Mouse (Mus musculus) midbrain, embryonic 13.5 days (tissue): ENCODE measurements around the gene Fnip2. TPM values are rescaled to one million over a fixed set of nuclear protein-coding genes. Genes with fewer than 3 reads are reported as not detected.

Experiments
- ATAC-seq: fragments of 200-750 bp; cut with Nextera tagmentation; 2 replicates; pipeline ENCODE4 v1.8.0; 2017; ENCODE audit warnings: mild to moderate bottlenecking, moderate TSS enrichment, moderate library complexity
- H3K27ac ChIP-seq: fragments of 300-500 bp; sonication (generic); 2 replicates; pipeline ENCODE4 v1.5.1; 2015; ENCODE audit warnings: inconsistent platforms, mild to moderate bottlenecking, moderate library complexity
- H3K27me3 ChIP-seq: fragments of 300-500 bp; sonication (generic); 2 replicates; pipeline ENCODE4 v1.6.1; 2015; ENCODE audit warnings: mild to moderate bottlenecking, inconsistent platforms
- H3K36me3 ChIP-seq: fragments of 300-500 bp; sonication (generic); 2 replicates; pipeline ENCODE4 v1.6.1; 2015; ENCODE audit warnings: mild to moderate bottlenecking, inconsistent platforms
- H3K4me1 ChIP-seq: fragments of 300-500 bp; sonication (generic); replicated peaks from 2 replicates; pipeline ENCODE4 v1.6.1; 2015; ENCODE audit warnings: inconsistent platforms
- H3K4me2 ChIP-seq: fragments of 300-500 bp; sonication (generic); replicated peaks from 2 replicates; pipeline ENCODE4 v1.6.1; 2015; ENCODE audit warnings: moderate library complexity, mild to moderate bottlenecking, inconsistent platforms
- H3K4me3 ChIP-seq: fragments of 300-500 bp; sonication (generic); replicated peaks from 2 replicates; pipeline ENCODE4 v1.5.1; 2015; ENCODE audit warnings: mild to moderate bottlenecking, inconsistent platforms
- H3K9ac ChIP-seq: fragments of 300-500 bp; sonication (generic); replicated peaks from 2 replicates; pipeline ENCODE4 v1.6.1; 2015; ENCODE audit warnings: mild to moderate bottlenecking, inconsistent platforms
- H3K9me3 ChIP-seq: fragments of 300-500 bp; sonication (generic); 2 replicates; pipeline ENCODE4 v1.6.1; 2016; ENCODE audit warnings: mild to moderate bottlenecking, inconsistent platforms
- WGBS: fragments of 180-500 bp; shearing (Covaris S2); methylation state at CpG from one replicate; pipeline ENCODE4 v1.1.7; 2015; 5-methylcytosine and 5-hydroxymethylcytosine counted together
- polyA plus RNA-seq: library from polyadenylated mRNA; unstranded; fragments of >200 nt; fragmentation: Nextera tagmentation; extraction: Ambion mirVana; gene quantifications from 2 replicates; pipeline ENCODE4 v1.2.1, GENCODE M21; 2015

Gene Fnip2
- polyA plus RNA-seq, 1 experiment from 2014 or later = 6.1 TPM

DNA sequence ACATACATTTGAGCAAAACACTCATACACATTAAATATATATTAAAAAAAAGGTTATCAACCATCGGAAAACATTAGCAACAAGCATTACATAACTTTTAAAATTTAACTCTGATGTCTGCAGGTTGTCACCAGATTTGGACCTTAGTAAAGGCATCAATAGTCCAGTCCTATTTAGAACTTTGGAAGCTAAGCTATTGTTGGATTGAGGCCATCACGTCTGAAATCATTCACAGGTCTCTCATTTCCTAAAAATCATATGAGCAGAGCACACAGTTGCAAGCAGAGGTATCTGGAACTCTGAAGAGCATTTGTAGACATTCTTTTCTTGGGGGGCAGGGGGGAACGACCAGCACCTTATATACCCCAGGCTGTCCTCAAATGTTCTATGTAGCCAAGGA lies 28.5 kb downstream of the Fnip2 start:
- no peak overlapping the region for H3K4me3 ChIP-seq
- H3K9ac ChIP-seq = no peak overlapping the region
- H3K27me3 ChIP-seq = no peaks in the 10 kb centered on the region
- H3K4me2 ChIP-seq = no peak overlapping the region
- 0 out of 2 replicates have a peak, but pooled peaks cover 3% of the 10 kb centered on the region for H3K36me3 ChIP-seq
- 92% methylated on average over 3 of the region's 3 CpGs for WGBS
- no peaks in the 10 kb centered on the region for H3K9me3 ChIP-seq
- H3K27ac ChIP-seq = no peak overlapping the region
- ATAC-seq = no peak
- no peaks in the 10 kb centered on the region for H3K4me1 ChIP-seq

DNA sequence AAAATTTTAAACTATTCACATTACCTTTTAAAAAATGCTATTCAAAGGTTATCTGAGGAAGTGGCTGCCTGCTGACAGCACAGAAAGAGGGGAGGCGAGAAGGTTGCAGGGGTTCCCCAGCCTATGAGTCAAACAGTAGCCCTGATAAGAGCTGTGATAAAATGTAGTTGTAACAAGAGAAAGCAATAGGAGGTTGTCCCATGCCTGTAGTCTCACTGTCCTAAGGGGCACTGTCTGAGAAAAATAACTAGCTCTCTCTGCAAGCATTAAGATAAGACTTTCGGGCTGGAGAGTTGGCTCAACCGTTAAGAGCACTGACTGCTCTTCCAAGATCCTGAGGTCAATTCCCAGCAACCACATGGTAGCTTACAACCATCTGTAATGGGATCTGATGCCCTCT lies 29.3 kb downstream of the Fnip2 start:
- H3K4me1 ChIP-seq = no peaks in the 10 kb centered on the region
- WGBS = 93% methylated on average over 3 of the region's 3 CpGs
- no peak for ATAC-seq

DNA sequence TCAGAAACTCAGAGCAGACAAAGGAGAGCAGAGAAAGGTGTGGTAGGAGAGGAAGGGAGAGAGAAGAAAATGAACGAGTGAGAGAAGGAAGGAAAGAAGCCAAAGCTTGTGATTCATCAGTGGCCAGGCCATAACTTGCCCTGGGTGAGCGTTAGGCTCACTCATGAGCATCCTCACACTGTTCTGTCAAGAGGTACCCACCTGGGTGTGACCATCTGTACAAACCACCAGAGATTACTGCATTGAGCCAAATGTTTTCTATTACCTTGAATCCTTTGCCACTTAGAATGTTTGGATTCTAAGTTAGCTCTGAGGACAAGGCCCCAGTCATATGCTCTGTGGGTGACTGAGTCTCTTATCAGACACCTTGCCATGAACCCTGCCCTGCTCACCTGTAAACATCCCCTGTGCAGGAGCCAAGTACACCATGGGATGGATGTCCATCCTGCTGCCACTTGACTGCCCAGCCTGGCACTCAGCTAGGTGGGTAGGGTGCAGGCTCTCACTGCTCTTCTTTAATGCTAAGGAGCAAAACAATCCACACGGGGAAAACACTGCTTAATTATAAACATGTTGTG lies 29.9 kb downstream of the Fnip2 start:
- no peaks in the 10 kb centered on the region for H3K9me3 ChIP-seq
- no peaks in the 10 kb centered on the region for H3K36me3 ChIP-seq
- no peak overlapping the region for H3K9ac ChIP-seq
- H3K27ac ChIP-seq = no peak overlapping the region
- H3K4me3 ChIP-seq = no peak overlapping the region
- H3K4me1 ChIP-seq = no peaks in the 10 kb centered on the region
- WGBS = 91% methylated on average over 3 of the region's 3 CpGs
- ATAC-seq = no peak
- no peak overlapping the region for H3K4me2 ChIP-seq
- no peaks in the 10 kb centered on the region for H3K27me3 ChIP-seq

More for the DNA sequence above, 29.3 kb downstream of the Fnip2 start:
- Histone ChIP-seq H3K9ac (no peak overlapping the region), H3K27ac (no peak overlapping the region), H3K36me3 (no peaks in the 10 kb centered on the region), H3K4me2 (no peak overlapping the region), H3K4me3 (no peak overlapping the region), H3K9me3 (no peaks in the 10 kb centered on the region), H3K27me3 (no peaks in the 10 kb centered on the region)

DNA sequence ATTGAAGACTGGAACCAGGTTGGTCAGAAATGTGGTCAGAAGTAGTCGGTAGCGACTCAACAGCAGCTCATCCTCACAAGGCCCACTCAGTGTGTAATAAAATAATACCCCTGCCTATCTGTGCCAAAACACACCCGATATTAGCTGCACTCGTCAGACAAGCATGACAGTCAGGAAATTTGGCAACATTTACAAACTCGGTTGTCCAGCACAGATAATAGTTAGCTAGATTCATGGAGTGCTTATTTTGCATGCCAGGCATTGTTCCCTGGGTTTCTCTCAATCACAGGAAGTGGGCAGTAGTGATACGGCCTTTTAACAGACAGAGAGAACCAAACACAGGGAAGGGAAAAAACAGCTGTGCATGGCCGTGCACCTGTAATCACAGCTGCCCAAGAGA lies 30.6 kb downstream of the Fnip2 start:
- H3K4me2 ChIP-seq = no peak overlapping the region

DNA sequence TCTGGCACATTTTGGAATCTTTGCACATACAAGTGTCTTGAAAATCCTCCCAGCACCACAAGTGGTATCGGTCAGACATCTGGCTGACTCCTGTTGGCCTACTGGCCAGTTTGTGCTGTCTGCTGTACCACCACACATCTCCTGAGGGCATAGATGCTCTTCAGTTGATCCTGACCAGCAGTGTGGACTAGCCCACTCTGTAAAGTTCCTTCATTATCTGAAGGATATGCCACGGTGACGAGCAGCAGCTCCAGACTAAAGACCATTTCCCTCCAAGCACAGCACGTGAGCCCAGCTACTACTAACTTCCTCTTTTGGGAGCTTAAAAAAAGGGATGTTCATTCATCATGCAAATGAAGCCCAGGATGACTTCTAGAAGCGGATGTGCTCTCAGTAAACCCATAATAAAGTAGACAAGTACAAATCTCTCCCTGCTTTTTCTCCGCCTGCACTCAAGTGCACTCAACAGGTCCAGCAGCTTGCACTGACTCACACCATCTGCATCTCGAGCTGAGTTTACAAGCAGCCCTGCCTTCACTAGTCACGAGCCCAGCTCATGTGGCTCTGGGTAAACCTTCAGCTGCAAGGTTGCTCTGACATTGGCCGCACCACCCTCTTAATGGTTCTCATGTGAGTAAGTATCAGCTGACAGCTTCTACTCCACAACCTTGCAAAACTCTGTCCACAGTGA lies 35.9 kb downstream of the Fnip2 start:
- H3K9ac ChIP-seq = no peak overlapping the region
- ATAC-seq = no peak
- no peak overlapping the region for H3K27ac ChIP-seq
- no peaks in the 10 kb centered on the region for H3K36me3 ChIP-seq
- WGBS = 86% methylated on average over 9 of the region's 9 CpGs
- no peaks in the 10 kb centered on the region; the same call in 1 of the 2 replicates for H3K4me1 ChIP-seq
- H3K4me2 ChIP-seq = no peak overlapping the region
- no peaks in the 10 kb centered on the region for H3K27me3 ChIP-seq
- no peak overlapping the region for H3K4me3 ChIP-seq
- no peaks in the 10 kb centered on the region for H3K9me3 ChIP-seq

More for the DNA sequence above, 30.6 kb downstream of the Fnip2 start:
- H3K4me1 ChIP-seq = no peaks in the 10 kb centered on the region
- WGBS = 89% methylated on average over 7 of the region's 7 CpGs
- H3K9ac ChIP-seq = no peak overlapping the region
- H3K27me3 ChIP-seq = no peaks in the 10 kb centered on the region
- H3K36me3 ChIP-seq = no peaks in the 10 kb centered on the region
- no peak overlapping the region for H3K4me3 ChIP-seq
- no peak for ATAC-seq
- no peak overlapping the region for H3K27ac ChIP-seq
- no peaks in the 10 kb centered on the region for H3K9me3 ChIP-seq

DNA sequence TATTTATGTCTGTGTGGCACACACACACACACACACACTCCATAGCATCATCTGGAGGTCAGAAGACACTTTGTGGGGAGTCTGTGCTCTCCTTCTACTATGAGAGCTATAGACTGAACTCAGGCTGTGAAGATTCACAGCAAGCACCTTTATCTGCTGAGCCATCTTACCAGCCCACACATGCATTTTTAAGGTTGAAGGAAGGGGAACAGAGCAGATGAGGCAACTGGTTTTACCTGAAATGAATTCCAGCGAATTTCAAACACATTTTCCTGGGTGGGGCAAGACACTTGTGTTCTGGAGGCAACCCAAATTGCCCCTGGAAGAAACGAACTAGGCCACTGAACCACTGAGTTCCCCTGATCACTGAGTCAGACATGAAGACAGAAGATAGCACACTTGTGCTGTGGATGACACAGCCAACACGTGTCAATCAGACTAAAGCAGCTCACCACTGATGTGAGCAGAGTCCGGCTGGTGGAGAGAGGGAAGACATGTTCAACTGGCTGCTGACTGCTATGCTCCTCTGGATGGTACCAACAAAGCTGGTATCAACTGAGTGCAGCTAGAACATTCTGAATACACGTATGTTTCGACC lies 38.0 kb downstream of the Fnip2 start:
- H3K9ac ChIP-seq = no peak overlapping the region
- no peaks in the 10 kb centered on the region for H3K9me3 ChIP-seq
- no peak for ATAC-seq
- H3K27me3 ChIP-seq = no peaks in the 10 kb centered on the region
- H3K4me2 ChIP-seq = no peak overlapping the region
- no peak overlapping the region for H3K27ac ChIP-seq
- WGBS = 88% methylated on average over 6 of the region's 6 CpGs
- no peak overlapping the region for H3K4me3 ChIP-seq
- H3K4me1 ChIP-seq = no peaks in the 10 kb centered on the region; the same call in 1 of the 2 replicates
- H3K36me3 ChIP-seq = no peaks in the 10 kb centered on the region

DNA sequence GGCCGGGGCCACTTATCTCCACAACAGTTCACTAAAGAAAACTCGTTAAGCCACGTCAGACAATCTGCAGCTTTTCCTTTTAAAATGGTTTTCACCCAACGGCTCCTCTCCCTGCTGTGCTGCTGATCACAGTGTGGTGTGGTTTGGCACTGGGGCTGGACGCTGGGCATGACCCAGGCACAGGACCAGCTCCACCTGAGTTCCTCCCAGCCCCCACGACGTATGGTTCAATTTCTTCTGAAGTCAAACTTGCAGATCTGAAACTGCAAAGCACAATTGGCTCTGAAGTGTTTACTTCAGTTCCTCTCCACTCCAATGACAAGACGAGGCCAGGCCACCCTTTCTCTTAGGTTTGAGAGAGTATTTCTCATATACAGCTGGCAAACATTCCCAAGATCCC lies 39.1 kb downstream of the Fnip2 start:
- ATAC-seq = no peak
- 56% methylated on average over 8 of the region's 8 CpGs for WGBS
- Histone ChIP-seq H3K4me1 (no peaks in the 10 kb centered on the region; the same call in 1 of the 2 replicates), H3K4me3 (no peak overlapping the region), H3K27me3 (no peaks in the 10 kb centered on the region), H3K27ac (no peak overlapping the region), H3K36me3 (no peaks in the 10 kb centered on the region), H3K9ac (no peak overlapping the region), H3K9me3 (no peaks in the 10 kb centered on the region), H3K4me2 (no peak overlapping the region)

DNA sequence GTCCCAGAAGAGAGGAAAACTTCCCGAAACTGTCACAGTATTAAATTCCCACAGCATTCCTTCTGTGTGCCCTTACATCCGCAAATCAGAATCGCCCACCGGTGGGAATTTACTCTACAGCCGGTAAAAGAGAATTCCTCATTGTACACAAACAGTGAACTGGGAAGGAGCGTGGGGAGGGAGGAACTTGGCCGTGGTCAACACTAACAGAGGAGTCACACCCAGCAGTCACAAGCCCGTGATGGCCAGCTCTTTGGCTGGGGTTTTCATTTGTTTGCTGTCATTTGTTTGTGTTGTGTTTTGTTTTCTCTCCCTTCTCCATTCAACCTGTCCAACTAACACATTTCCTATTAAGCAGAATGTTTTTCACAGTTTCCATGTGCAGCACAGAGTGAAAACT lies 39.7 kb downstream of the Fnip2 start:
- no peaks in the 10 kb centered on the region for H3K36me3 ChIP-seq
- H3K4me3 ChIP-seq = no peak overlapping the region
- no peaks in the 10 kb centered on the region for H3K9me3 ChIP-seq
- 77% methylated on average over 8 of the region's 8 CpGs for WGBS
- no peaks in the 10 kb centered on the region; the same call in 1 of the 2 replicates for H3K4me1 ChIP-seq
- H3K4me2 ChIP-seq = no peak overlapping the region
- ATAC-seq = no peak
- H3K27ac ChIP-seq = no peak overlapping the region
- no peaks in the 10 kb centered on the region for H3K27me3 ChIP-seq
- no peak overlapping the region for H3K9ac ChIP-seq

DNA sequence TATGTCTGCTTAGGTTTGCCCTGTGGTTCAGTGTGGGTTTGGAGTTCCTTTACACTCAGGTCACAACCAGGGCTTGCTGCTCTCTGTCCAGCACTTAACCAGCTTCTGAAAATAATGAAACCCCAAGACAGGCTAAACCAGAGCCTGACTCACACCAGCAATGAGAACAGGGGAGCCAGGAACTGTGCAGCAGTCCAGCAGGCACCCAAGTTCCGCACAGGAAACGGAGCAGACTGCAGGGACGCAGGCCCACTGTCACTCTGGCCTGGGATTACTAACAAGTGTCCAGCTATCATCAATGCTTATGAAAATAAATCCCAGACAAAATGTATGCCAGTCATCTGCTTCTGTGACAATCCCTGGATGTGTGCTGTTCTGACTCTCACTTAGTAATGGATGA lies 40.1 kb downstream of the Fnip2 start:
- no peak overlapping the region for H3K4me2 ChIP-seq
- no peak for ATAC-seq
- H3K4me1 ChIP-seq = no peaks in the 10 kb centered on the region; the same call in 1 of the 2 replicates
- no peak overlapping the region for H3K27ac ChIP-seq
- H3K9me3 ChIP-seq = no peaks in the 10 kb centered on the region
- no peak overlapping the region for H3K9ac ChIP-seq
- WGBS = 89% methylated on average over 3 of the region's 3 CpGs
- no peak overlapping the region for H3K4me3 ChIP-seq
- H3K27me3 ChIP-seq = no peaks in the 10 kb centered on the region
- H3K36me3 ChIP-seq = no peaks in the 10 kb centered on the region

DNA sequence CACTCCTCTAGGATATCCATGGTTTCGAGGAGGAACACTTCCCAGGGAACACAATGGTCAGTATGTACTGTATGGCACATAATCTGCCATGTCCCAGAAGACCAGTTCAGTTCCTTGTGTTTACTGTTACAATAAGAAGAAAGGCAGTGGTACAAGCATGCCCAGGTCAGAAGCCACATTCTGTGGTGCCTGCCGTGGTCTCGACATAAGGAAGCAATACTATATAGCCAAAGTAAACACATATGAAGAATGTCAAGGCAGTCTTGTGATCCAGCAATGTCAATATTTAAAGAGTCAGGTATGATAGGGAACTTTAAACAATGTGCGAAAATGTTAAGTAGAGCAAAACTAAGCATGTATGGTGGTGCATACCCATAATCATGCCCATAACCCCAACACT lies 44.2 kb downstream of the Fnip2 start:
- H3K27me3 ChIP-seq = no peaks in the 10 kb centered on the region
- WGBS = 94% methylated on average over 4 of the region's 4 CpGs
- no peaks in the 10 kb centered on the region for H3K36me3 ChIP-seq
- H3K9me3 ChIP-seq = no peaks in the 10 kb centered on the region
- H3K9ac ChIP-seq = no peak overlapping the region
- H3K4me3 ChIP-seq = no peak overlapping the region
- ATAC-seq = no peak
- H3K27ac ChIP-seq = no peak overlapping the region
- peaks cover 18% of the 10 kb centered on the region for H3K4me1 ChIP-seq
- H3K4me2 ChIP-seq = no peak overlapping the region

DNA sequence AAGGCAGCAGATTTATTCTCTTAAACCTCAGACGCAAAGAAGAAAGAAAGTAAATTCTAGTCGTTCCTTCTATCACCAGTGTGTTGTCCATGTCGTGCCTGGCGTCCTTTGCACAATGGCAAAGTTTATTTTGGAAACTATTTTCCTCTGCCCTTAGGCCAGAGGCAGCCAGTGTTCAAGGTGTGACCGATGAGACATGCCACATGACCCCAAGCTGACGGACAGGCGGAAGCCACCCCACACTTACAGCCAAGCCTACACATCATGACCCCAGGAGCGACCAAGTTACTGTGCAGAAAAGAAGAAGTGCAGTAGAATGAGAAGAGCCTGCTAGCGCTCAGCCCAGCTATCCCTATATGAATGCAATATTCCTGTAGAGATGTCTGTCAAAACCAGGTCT lies 47.7 kb downstream of the Fnip2 start:
- Histone ChIP-seq H3K36me3 (no peaks in the 10 kb centered on the region), H3K4me2 (no peak overlapping the region), H3K4me1 (peaks cover 40% of the 10 kb centered on the region), H3K9me3 (no peaks in the 10 kb centered on the region), H3K27me3 (no peaks in the 10 kb centered on the region), H3K4me3 (no peak overlapping the region), H3K9ac (no peak overlapping the region), H3K27ac (0 out of 2 replicates have a peak overlapping the region, but pooled peaks have one; percentile 35)
- no peak for ATAC-seq
- whole genome bisulfite sequencing = 73% methylated on average over 9 of the region's 9 CpGs

DNA sequence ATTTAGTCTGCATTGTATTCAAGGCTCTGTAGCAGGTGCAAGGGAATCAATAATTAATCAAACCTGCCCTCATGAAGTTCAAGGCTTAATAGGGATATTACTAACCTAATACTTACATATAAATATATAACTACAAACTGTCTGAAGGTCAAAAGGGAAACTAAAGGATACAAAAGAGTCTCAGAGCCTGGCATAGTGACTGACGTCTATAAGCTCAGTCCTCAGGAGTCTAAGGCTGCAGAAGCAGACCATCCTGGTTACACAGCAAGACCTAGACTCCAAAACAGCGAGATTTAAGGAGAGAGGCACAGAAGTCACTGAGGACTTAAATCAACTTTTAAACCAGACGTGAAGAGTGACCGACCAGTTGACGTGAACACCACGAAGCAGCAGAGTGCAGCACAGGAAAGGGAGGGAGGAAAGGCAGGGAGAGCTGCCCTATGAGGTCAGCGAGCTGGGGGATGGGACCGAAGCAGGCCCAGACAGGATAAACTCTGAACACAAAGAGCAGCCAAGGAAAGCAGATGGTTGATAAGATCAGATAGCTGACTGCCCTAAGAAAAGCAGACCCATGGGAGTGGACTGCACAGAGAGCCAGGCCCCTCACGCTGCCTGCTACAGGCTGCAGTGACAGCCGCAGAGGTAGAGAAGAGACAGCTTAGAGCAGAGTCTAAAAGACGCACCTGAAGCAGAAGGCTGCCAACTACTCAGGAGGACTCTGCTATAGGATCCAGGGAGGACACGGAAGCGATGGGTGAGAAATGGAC lies 48.7 kb downstream of the Fnip2 start:
- peak; percentile 64 for ATAC-seq
- H3K36me3 ChIP-seq = no peaks in the 10 kb centered on the region
- no peak overlapping the region for H3K4me2 ChIP-seq
- H3K9me3 ChIP-seq = no peaks in the 10 kb centered on the region
- peaks cover 40% of the 10 kb centered on the region for H3K4me1 ChIP-seq
- H3K27ac ChIP-seq = peak overlapping the region; percentile 35
- H3K27me3 ChIP-seq = no peaks in the 10 kb centered on the region
- WGBS = 30% methylated on average over 13 of the region's 13 CpGs
- H3K9ac ChIP-seq = peak overlapping the region; percentile 10; the same call in 1 of the 2 replicates
- H3K4me3 ChIP-seq = no peak overlapping the region
